Mouse (Mus musculus): ENCODE results near the gene Atf2. TPM values are rescaled to one million over a fixed set of nuclear protein-coding genes. Genes with fewer than 3 reads are reported as not detected.
"Not testable (repeated sequence)": the region's sequence is repeated elsewhere in the genome, so short reads cannot be mapped to it uniquely, and the experiment has no call there.

Atf2 gene
- polyA plus RNA-seq, 1 experiment, result 45.8 TPM

GRCm38 (mm10) chr2:73925089-73925488, 32.6 kb upstream of the Atf2 start:
- DNase-seq, result peak; percentile 90 to 93
- peaks cover 6% of the 10 kb centered on the region; the same call in 1 of the 2 replicates for H3K4me1 ChIP-seq (ENCODE audit: control insufficient read depth, insufficient read depth, low read length)
- WGBS, result 4% methylated on average over 5 of the region's 5 CpGs
- no peak overlapping the region; the same call in 1 of the 2 replicates for H3K27ac ChIP-seq (ENCODE audit: insufficient read depth, low read length)
- no peaks in the 10 kb centered on the region for H3K27me3 ChIP-seq (ENCODE audit: control insufficient read depth, insufficient read depth, low read length)
- no peak overlapping the region for H3K4me3 ChIP-seq (replicated peaks; ENCODE audit: insufficient read depth, low read depth, low read length)
- peak; percentile 67 for TF ChIP-seq CTCF (IDR thresholded peaks at IDR 0.05; ENCODE audit: borderline replicate concordance, insufficient read depth, low read depth, low read length)
- no peak for TF ChIP-seq POLR2A (IDR thresholded peaks at IDR 0.05; ENCODE audit: borderline replicate concordance, insufficient read depth, low read length)

GRCm38 (mm10) chr2:73919642-73920041, 27.2 kb upstream of the Atf2 start:
- no peaks in the 10 kb centered on the region for H3K27me3 ChIP-seq (ENCODE audit: control insufficient read depth, insufficient read depth, low read length)
- DNase-seq, result no peak
- no peaks in the 10 kb centered on the region for H3K4me1 ChIP-seq (ENCODE audit: control insufficient read depth, insufficient read depth, low read length)
- H3K27ac ChIP-seq (ENCODE audit: insufficient read depth, low read length), result no peak overlapping the region
- no peak overlapping the region for H3K4me3 ChIP-seq (replicated peaks; ENCODE audit: insufficient read depth, low read depth, low read length)
- TF ChIP-seq CTCF (IDR thresholded peaks at IDR 0.05; ENCODE audit: borderline replicate concordance, insufficient read depth, low read depth, low read length) (no peak), POLR2A (IDR thresholded peaks at IDR 0.05; ENCODE audit: borderline replicate concordance, insufficient read depth, low read length) (no peak)
- WGBS, result 18% methylated on average over 7 of the region's 7 CpGs

GRCm38 (mm10) chr2:73912264-73912663, 19.8 kb upstream of the Atf2 start:
- Histone ChIP-seq H3K4me1 (ENCODE audit: control insufficient read depth, insufficient read depth, low read length) (no peaks in the 10 kb centered on the region; the same call in 1 of the 2 replicates), H3K27ac (ENCODE audit: insufficient read depth, low read length) (peak overlapping the region; percentile 60; the same call in 1 of the 2 replicates), H3K27me3 (ENCODE audit: control insufficient read depth, insufficient read depth, low read length) (no peaks in the 10 kb centered on the region), H3K4me3 (replicated peaks; ENCODE audit: insufficient read depth, low read depth, low read length) (no peak overlapping the region)
- no peak for TF ChIP-seq POLR2A (IDR thresholded peaks at IDR 0.05; ENCODE audit: borderline replicate concordance, insufficient read depth, low read length)
- TF ChIP-seq CTCF (IDR thresholded peaks at IDR 0.05; ENCODE audit: borderline replicate concordance, insufficient read depth, low read depth, low read length), result no peak
- WGBS, result 35% methylated on average over 3 of the region's 3 CpGs
- DNase-seq, result no peak

- WGBS, result under 1% methylated on average over 38 of the region's 38 CpGs
- Histone ChIP-seq H3K4me3 (replicated peaks; ENCODE audit: insufficient read depth, low read depth, low read length) (peak within 1 kb of the TSS; percentile 72), H3K27me3 (ENCODE audit: control insufficient read depth, insufficient read depth, low read length) (no peaks in the 10 kb centered on the region), H3K4me1 (ENCODE audit: control insufficient read depth, insufficient read depth, low read length) (no peaks in the 10 kb centered on the region; the same call in 1 of the 2 replicates), H3K27ac (ENCODE audit: insufficient read depth, low read length) (peak within 1 kb of the TSS; percentile 92)
- no peak for TF ChIP-seq CTCF (IDR thresholded peaks at IDR 0.05; ENCODE audit: borderline replicate concordance, insufficient read depth, low read depth, low read length)
- peak; percentile 87 for TF ChIP-seq POLR2A (IDR thresholded peaks at IDR 0.05; ENCODE audit: borderline replicate concordance, insufficient read depth, low read length)
- DNase-seq, result peak; percentile 94 to 95
These were observed 18.8 kb upstream of the Atf2 start, which contains the start of gene Atp5g3 for GRCm38 (mm10) chr2:73911175-73911700. Atp5g3 (minus strand) TSS chr2:73911326.

GRCm38 (mm10) chr2:73910571-73911174, 18.2 kb upstream of the Atf2 start:
- no peak for TF ChIP-seq POLR2A (IDR thresholded peaks at IDR 0.05; ENCODE audit: borderline replicate concordance, insufficient read depth, low read length)
- TF ChIP-seq CTCF (IDR thresholded peaks at IDR 0.05; ENCODE audit: borderline replicate concordance, insufficient read depth, low read depth, low read length), result no peak
- Histone ChIP-seq H3K27me3 (ENCODE audit: control insufficient read depth, insufficient read depth, low read length) (no peaks in the 10 kb centered on the region), H3K27ac (ENCODE audit: insufficient read depth, low read length) (peak overlapping the region; percentile 92), H3K4me3 (replicated peaks; ENCODE audit: insufficient read depth, low read depth, low read length) (peak overlapping the region; percentile 72), H3K4me1 (ENCODE audit: control insufficient read depth, insufficient read depth, low read length) (no peaks in the 10 kb centered on the region; the same call in 1 of the 2 replicates)
- peak; percentile 56 to 64 for DNase-seq
- under 1% methylated on average over 47 of the region's 50 CpGs for WGBS

GRCm38 (mm10) chr2:73909116-73909515, 16.7 kb upstream of the Atf2 start:
- Histone ChIP-seq H3K4me1 (ENCODE audit: control insufficient read depth, insufficient read depth, low read length) (no peaks in the 10 kb centered on the region; the same call in none of the 2 replicates), H3K4me3 (replicated peaks; ENCODE audit: insufficient read depth, low read depth, low read length) (peak overlapping the region; percentile 1), H3K27me3 (ENCODE audit: control insufficient read depth, insufficient read depth, low read length) (no peaks in the 10 kb centered on the region), H3K27ac (ENCODE audit: insufficient read depth, low read length) (no peak overlapping the region)
- 25% methylated on average over 2 of the region's 2 CpGs for WGBS
- no peak for DNase-seq
- TF ChIP-seq POLR2A (IDR thresholded peaks at IDR 0.05; ENCODE audit: borderline replicate concordance, insufficient read depth, low read length), result no peak
- no peak for TF ChIP-seq CTCF (IDR thresholded peaks at IDR 0.05; ENCODE audit: borderline replicate concordance, insufficient read depth, low read depth, low read length)

GRCm38 (mm10) chr2:73904679-73905078, 12.2 kb upstream of the Atf2 start:
- H3K4me1 ChIP-seq (ENCODE audit: control insufficient read depth, insufficient read depth, low read length); H3K27me3 ChIP-seq (ENCODE audit: control insufficient read depth, insufficient read depth, low read length); H3K27ac ChIP-seq (ENCODE audit: insufficient read depth, low read length); H3K4me3 ChIP-seq (replicated peaks; ENCODE audit: insufficient read depth, low read depth, low read length); DNase-seq: not testable (repeated sequence)

- Histone ChIP-seq H3K4me3 (replicated peaks; ENCODE audit: insufficient read depth, low read depth, low read length) (no peak overlapping the region), H3K4me1 (ENCODE audit: control insufficient read depth, insufficient read depth, low read length) (no peaks in the 10 kb centered on the region; the same call in none of the 2 replicates), H3K27me3 (ENCODE audit: control insufficient read depth, insufficient read depth, low read length) (no peaks in the 10 kb centered on the region), H3K27ac (ENCODE audit: insufficient read depth, low read length) (no peak overlapping the region)
- 96% methylated on average over 2 of the region's 2 CpGs for WGBS
- DNase-seq, result no peak
- TF ChIP-seq POLR2A (IDR thresholded peaks at IDR 0.05; ENCODE audit: borderline replicate concordance, insufficient read depth, low read length), result no peak
- no peak for TF ChIP-seq CTCF (IDR thresholded peaks at IDR 0.05; ENCODE audit: borderline replicate concordance, insufficient read depth, low read depth, low read length)
These were observed 11.1 kb upstream of the Atf2 start for GRCm38 (mm10) chr2:73903536-73903935.

GRCm38 (mm10) chr2:73902328-73902727, 9.9 kb upstream of the Atf2 start:
- 96% methylated on average over 3 of the region's 3 CpGs for WGBS
- not testable (repeated sequence) for H3K4me1 ChIP-seq (ENCODE audit: control insufficient read depth, insufficient read depth, low read length); H3K4me3 ChIP-seq (replicated peaks; ENCODE audit: insufficient read depth, low read depth, low read length); DNase-seq; H3K27ac ChIP-seq (ENCODE audit: insufficient read depth, low read length); H3K27me3 ChIP-seq (ENCODE audit: control insufficient read depth, insufficient read depth, low read length)
